Mouse (Mus musculus): ENCODE measurements around the gene Mrpl10. TPM values are rescaled to one million over a fixed set of nuclear protein-coding genes. Genes with fewer than 3 reads are reported as not detected.

Mrpl10 gene
- polyA plus RNA-seq, 1 experiment from 2014 or later, result 56.3 TPM

DNA sequence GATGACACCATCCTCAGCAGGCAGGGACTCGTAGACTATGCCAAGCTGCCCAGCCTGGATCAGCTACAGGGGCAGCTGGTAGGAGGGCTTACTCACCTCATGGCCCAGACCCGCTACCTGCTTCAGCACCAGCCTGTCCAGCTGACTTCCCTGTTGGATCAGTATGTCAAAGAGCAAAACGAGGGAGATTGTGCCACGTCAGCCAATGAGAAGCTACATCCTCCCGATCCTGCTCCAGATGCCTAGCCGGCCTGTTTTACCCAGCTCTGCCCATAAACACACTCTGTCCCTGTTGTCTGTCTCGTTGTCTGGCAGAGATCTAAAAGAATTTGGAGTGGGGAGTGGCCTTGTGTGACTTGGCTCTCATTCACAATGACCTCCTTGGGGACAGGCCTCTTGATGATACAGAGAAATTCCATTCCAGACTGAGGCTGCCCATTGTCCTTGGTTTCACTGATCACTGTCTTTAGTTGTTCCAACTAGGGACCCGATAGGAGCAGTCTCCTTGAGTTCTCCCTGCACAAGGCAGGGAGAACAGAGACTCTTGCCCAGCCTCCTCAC lies 6.8 kb downstream of the Mrpl10 start:
- Histone ChIP-seq H3K36me3 (ENCODE audit: control insufficient read depth, insufficient read depth, low read length) (peaks cover 9% of the 10 kb centered on the region; the same call in 1 of the 2 replicates), H3K4me2 (replicated peaks; ENCODE audit: low read depth) (no peak overlapping the region), H3K4me1 (replicated peaks; ENCODE audit: control insufficient read depth, insufficient read depth) (peaks cover 5% of the 10 kb centered on the region), H3K4me3 (ENCODE audit: low read depth, low read length) (no peak overlapping the region), H3K27me3 (ENCODE audit: control insufficient read depth, insufficient read depth, low read length) (no peaks in the 10 kb centered on the region), H3K9ac (ENCODE audit: low read length) (no peak overlapping the region), H3K27ac (replicated peaks) (no peak overlapping the region), H3K9me3 (ENCODE audit: control insufficient read depth, low read length) (no peaks in the 10 kb centered on the region)
- 75% methylated on average over 8 of the region's 8 CpGs for WGBS
- no peak for TF ChIP-seq EP300 (optimal IDR thresholded peaks at IDR 0.05)
- no peak for TF ChIP-seq CTCF (IDR thresholded peaks at IDR 0.05; ENCODE audit: low read depth)
- no peak for ATAC-seq (ENCODE audit: low FRiP score, low TSS enrichment)
- no peak for DNase-seq (ENCODE audit: low spot score)

DNA sequence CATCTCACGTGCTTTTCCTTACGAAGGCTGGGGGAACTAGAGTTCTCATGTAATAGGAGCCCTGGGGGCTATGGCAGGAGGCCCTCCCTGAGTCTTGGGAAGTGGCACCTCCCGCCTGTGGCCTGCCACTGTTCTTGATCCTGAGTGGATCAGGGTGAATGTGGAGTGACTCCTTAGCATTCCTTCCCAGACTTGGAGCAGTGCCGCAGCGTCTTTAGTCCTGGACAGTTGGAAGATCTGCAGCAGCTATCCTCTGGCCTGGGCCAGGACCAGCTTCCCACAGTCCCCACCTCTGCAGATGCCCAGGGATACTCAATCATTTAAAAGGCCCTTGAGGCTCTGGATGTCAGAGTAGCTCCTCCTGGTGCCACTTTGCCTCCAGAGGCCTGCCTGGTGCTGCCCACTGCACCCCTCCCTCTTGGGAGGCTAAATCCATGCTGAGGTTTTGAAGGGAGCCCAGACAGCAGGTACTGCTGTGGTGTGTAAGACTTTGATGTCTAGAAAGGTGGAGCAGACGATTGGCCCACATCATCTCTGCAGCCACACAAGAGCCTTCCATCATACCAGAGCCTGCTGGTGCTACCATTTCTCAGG lies 8.2 kb downstream of the Mrpl10 start:
- DNase-seq (ENCODE audit: low spot score) (no peak), ATAC-seq (ENCODE audit: low FRiP score, low TSS enrichment) (no peak)
- H3K4me2 ChIP-seq (replicated peaks; ENCODE audit: low read depth), result no peak overlapping the region
- peaks cover 5% of the 10 kb centered on the region for H3K4me1 ChIP-seq (replicated peaks; ENCODE audit: control insufficient read depth, insufficient read depth)
- peaks cover 11% of the 10 kb centered on the region; the same call in 1 of the 2 replicates for H3K36me3 ChIP-seq (ENCODE audit: control insufficient read depth, insufficient read depth, low read length)
- TF ChIP-seq CTCF (IDR thresholded peaks at IDR 0.05; ENCODE audit: low read depth) (no peak), EP300 (optimal IDR thresholded peaks at IDR 0.05) (no peak)
- no peak overlapping the region for H3K4me3 ChIP-seq (ENCODE audit: low read depth, low read length)
- no peak overlapping the region for H3K9ac ChIP-seq (ENCODE audit: low read length)
- H3K27ac ChIP-seq (replicated peaks), result no peak overlapping the region
- WGBS, result 72% methylated on average over 6 of the region's 6 CpGs
- H3K9me3 ChIP-seq (ENCODE audit: control insufficient read depth, low read length), result no peaks in the 10 kb centered on the region
- H3K27me3 ChIP-seq (ENCODE audit: control insufficient read depth, insufficient read depth, low read length), result no peaks in the 10 kb centered on the region

DNA sequence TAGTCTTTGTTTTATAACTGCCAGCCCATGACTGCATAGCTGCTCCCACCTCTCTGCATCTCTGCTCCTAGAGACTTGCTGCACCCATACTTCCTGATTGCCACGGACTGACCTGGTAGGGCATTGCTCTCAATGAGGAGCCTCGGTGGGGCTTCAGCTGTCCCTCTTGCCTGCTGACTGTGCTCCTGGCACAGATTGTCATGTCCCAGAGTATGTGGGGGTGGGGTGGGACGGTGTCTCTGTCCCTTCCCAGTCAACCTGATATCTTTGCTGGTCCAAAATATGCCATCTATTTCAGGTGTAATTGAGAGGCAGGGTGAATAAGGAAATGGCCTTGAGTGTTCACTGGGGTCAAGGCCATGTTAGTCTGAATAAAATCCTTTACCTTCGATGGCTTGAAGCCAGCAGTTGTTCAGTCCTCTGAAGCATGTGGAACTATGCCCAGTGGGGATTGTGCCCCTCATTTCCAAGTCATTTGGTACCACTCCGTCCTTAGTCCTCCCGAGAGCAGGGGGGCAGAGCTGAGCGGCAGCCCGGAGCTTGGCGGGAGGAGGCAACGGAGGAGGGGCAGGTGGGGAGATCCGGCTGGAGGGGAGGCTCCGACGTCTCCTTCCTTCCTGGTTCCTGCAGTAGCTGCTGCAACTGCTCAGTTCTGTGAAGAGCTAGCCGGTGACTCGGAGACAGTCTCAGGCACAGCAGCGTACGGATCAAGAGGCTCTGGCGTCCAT lies 9.0 kb downstream of the Mrpl10 start, which contains the start of gene Osbpl7:
Osbpl7 (plus strand) TSS at position 413 of the 728 bp plus-strand sequence.
- TF ChIP-seq CTCF (IDR thresholded peaks at IDR 0.05; ENCODE audit: low read depth) (peak; percentile 66), EP300 (optimal IDR thresholded peaks at IDR 0.05) (no peak)
- Histone ChIP-seq H3K9me3 (ENCODE audit: control insufficient read depth, low read length) (no peaks in the 10 kb centered on the region), H3K36me3 (ENCODE audit: control insufficient read depth, insufficient read depth, low read length) (peaks cover 13% of the 10 kb centered on the region), H3K4me2 (replicated peaks; ENCODE audit: low read depth) (peak within 1 kb of the TSS; percentile 81), H3K27ac (replicated peaks) (peak within 1 kb of the TSS; percentile 77), H3K4me3 (ENCODE audit: low read depth, low read length) (peak within 1 kb of the TSS; percentile 69), H3K4me1 (replicated peaks; ENCODE audit: control insufficient read depth, insufficient read depth) (peaks cover 5% of the 10 kb centered on the region), H3K9ac (ENCODE audit: low read length) (peak within 1 kb of the TSS; percentile 78), H3K27me3 (ENCODE audit: control insufficient read depth, insufficient read depth, low read length) (no peaks in the 10 kb centered on the region)
- WGBS, result 6% methylated on average over 18 of the region's 18 CpGs
- ATAC-seq (ENCODE audit: low FRiP score, low TSS enrichment), result peak; percentile 64
- peak; percentile 81 for DNase-seq (ENCODE audit: low spot score)

DNA sequence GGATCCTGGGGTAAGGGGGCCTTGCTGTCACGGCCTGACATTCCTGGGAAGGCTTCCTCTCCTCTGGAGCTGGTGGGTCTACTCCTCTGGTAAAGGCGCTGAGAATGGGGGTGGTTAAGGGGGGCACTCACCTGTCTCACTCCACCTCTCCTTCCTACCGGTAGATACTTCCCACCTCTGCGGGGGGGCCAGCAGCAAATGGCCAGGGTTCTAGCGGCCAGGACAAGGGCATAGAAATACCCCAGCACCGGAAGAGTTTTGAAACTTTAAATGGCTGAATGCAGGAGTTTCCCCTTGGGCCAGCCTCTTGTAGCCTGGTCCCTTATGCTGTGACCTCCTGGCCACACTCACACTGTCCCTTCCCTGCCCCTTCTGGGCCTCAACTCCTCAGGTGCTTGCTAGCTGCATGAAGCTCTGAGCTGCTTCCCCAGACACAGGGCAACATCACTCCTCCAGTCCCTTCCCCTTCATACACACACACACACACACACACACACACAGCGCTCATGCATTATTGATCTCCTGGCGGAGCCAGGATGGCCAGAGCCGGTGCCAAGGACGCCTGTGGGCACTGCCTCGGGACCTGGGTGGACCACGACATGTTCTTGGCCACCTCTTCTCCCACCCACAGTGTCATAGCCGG lies 9.7 kb downstream of the Mrpl10 start:
- no peak for TF ChIP-seq CTCF (IDR thresholded peaks at IDR 0.05; ENCODE audit: low read depth)
- TF ChIP-seq EP300 (optimal IDR thresholded peaks at IDR 0.05), result no peak
- Histone ChIP-seq H3K36me3 (ENCODE audit: control insufficient read depth, insufficient read depth, low read length) (peaks cover 14% of the 10 kb centered on the region), H3K27me3 (ENCODE audit: control insufficient read depth, insufficient read depth, low read length) (no peaks in the 10 kb centered on the region), H3K9me3 (ENCODE audit: control insufficient read depth, low read length) (no peaks in the 10 kb centered on the region), H3K4me1 (replicated peaks; ENCODE audit: control insufficient read depth, insufficient read depth) (peaks cover 5% of the 10 kb centered on the region), H3K9ac (ENCODE audit: low read length) (peak overlapping the region; percentile 78), H3K4me3 (ENCODE audit: low read depth, low read length) (peak overlapping the region; percentile 69), H3K27ac (replicated peaks) (peak overlapping the region; percentile 77), H3K4me2 (replicated peaks; ENCODE audit: low read depth) (peak overlapping the region; percentile 81)
- 25% methylated on average over 13 of the region's 13 CpGs for WGBS
- ATAC-seq (ENCODE audit: low FRiP score, low TSS enrichment) (0 out of 2 replicates have a peak, but pooled peaks have one; percentile 3), DNase-seq (ENCODE audit: low spot score) (peak; percentile 56)

DNA sequence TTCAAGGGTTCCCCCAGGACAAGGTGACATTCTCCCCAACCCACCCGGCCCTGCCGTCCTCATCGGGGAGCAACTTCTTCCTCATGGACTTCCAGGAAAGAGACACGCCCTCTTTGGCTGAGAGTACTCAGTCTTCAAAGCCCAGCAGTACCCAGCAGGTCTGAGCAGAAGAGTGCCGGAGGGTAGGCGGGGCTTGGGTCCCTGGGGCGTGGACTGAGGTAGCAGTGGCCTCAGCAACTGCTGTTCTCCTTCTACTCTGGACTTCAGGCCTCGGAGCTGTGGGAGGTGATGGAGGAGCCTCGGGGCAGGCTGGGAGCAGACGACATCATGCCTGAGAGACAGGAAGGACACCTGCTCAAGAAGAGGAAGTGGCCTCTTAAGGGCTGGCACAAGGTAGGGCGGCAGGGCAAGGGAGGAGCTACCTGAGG lies 10.9 kb downstream of the Mrpl10 start:
- ATAC-seq (ENCODE audit: low FRiP score, low TSS enrichment) (peak; percentile 85), DNase-seq (ENCODE audit: low spot score) (peak; percentile 90)
- Histone ChIP-seq H3K27ac (replicated peaks) (peak overlapping the region; percentile 77; the same call in 1 of the 2 replicates), H3K4me2 (replicated peaks; ENCODE audit: low read depth) (peak overlapping the region; percentile 81), H3K9ac (ENCODE audit: low read length) (peak overlapping the region; percentile 78), H3K4me3 (ENCODE audit: low read depth, low read length) (peak overlapping the region; percentile 69), H3K27me3 (ENCODE audit: control insufficient read depth, insufficient read depth, low read length) (no peaks in the 10 kb centered on the region), H3K36me3 (ENCODE audit: control insufficient read depth, insufficient read depth, low read length) (peaks cover 10% of the 10 kb centered on the region), H3K9me3 (ENCODE audit: control insufficient read depth, low read length) (no peaks in the 10 kb centered on the region), H3K4me1 (replicated peaks; ENCODE audit: control insufficient read depth, insufficient read depth) (peaks cover 5% of the 10 kb centered on the region)
- WGBS, result 15% methylated on average over 11 of the region's 11 CpGs
- no peak for TF ChIP-seq CTCF (IDR thresholded peaks at IDR 0.05; ENCODE audit: low read depth)
